Mouse (Mus musculus): ENCODE measurements around the gene Bicdl1. TPM values are rescaled to one million over a fixed set of nuclear protein-coding genes. Genes with fewer than 3 reads are reported as not detected.
"Not testable (repeated sequence)": the region's sequence is repeated elsewhere in the genome, so short reads cannot be mapped to it uniquely, and the experiment has no call there.

The Bicdl1 gene
- total RNA-seq (2017), result 0.87 and 3.0 TPM in 2 replicates

GRCm38 (mm10) chr5:115731001-115731731, at the start of gene Bicdl1:
Gene Bicdl1 (minus strand): TSS chr5:115731621.
- ATAC-seq (replicated peaks; ENCODE audit: low read depth, poor library complexity, severe bottlenecking), result peak; percentile 67

- no peak for ATAC-seq (replicated peaks; ENCODE audit: low read depth, poor library complexity, severe bottlenecking)
Measured at GRCm38 (mm10) chr5:115776911-115777310, 45.5 kb upstream of the Bicdl1 start.

GRCm38 (mm10) chr5:115775350-115775749, 43.9 kb upstream of the Bicdl1 start:
- no peak for ATAC-seq (replicated peaks; ENCODE audit: low read depth, poor library complexity, severe bottlenecking)

- ATAC-seq (replicated peaks; ENCODE audit: low read depth, poor library complexity, severe bottlenecking), result no peak
Measured at GRCm38 (mm10) chr5:115770048-115770447, 38.6 kb upstream of the Bicdl1 start.

- ATAC-seq (replicated peaks; ENCODE audit: low read depth, poor library complexity, severe bottlenecking), result no peak
Measured at GRCm38 (mm10) chr5:115769116-115769515, 37.7 kb upstream of the Bicdl1 start.

- ATAC-seq (replicated peaks; ENCODE audit: low read depth, poor library complexity, severe bottlenecking), result no peak
Measured at GRCm38 (mm10) chr5:115766821-115767220, 35.4 kb upstream of the Bicdl1 start.

GRCm38 (mm10) chr5:115763981-115764380, 32.6 kb upstream of the Bicdl1 start:
- ATAC-seq (replicated peaks; ENCODE audit: low read depth, poor library complexity, severe bottlenecking), result no peak

- ATAC-seq (replicated peaks; ENCODE audit: low read depth, poor library complexity, severe bottlenecking), result no peak
Measured at GRCm38 (mm10) chr5:115760903-115761302, 29.5 kb upstream of the Bicdl1 start.

GRCm38 (mm10) chr5:115758431-115759180, 27.2 kb upstream of the Bicdl1 start:
- no peak for ATAC-seq (replicated peaks; ENCODE audit: low read depth, poor library complexity, severe bottlenecking)

GRCm38 (mm10) chr5:115757516-115757915, 26.1 kb upstream of the Bicdl1 start:
- no peak for ATAC-seq (replicated peaks; ENCODE audit: low read depth, poor library complexity, severe bottlenecking)

- no peak for ATAC-seq (replicated peaks; ENCODE audit: low read depth, poor library complexity, severe bottlenecking)
Measured at GRCm38 (mm10) chr5:115755501-115755900, 24.1 kb upstream of the Bicdl1 start.

- ATAC-seq (replicated peaks; ENCODE audit: low read depth, poor library complexity, severe bottlenecking), result no peak
Measured at GRCm38 (mm10) chr5:115754831-115755230, 23.4 kb upstream of the Bicdl1 start.

- no peak for ATAC-seq (replicated peaks; ENCODE audit: low read depth, poor library complexity, severe bottlenecking)
Measured at GRCm38 (mm10) chr5:115752883-115753282, 21.5 kb upstream of the Bicdl1 start.

GRCm38 (mm10) chr5:115751916-115752315, 20.5 kb upstream of the Bicdl1 start:
- ATAC-seq (replicated peaks; ENCODE audit: low read depth, poor library complexity, severe bottlenecking), result not testable (repeated sequence)

- ATAC-seq (replicated peaks; ENCODE audit: low read depth, poor library complexity, severe bottlenecking), result no peak
Measured at GRCm38 (mm10) chr5:115748316-115748715, 16.9 kb upstream of the Bicdl1 start.

GRCm38 (mm10) chr5:115745319-115745718, 13.9 kb upstream of the Bicdl1 start:
- ATAC-seq (replicated peaks; ENCODE audit: low read depth, poor library complexity, severe bottlenecking), result no peak

GRCm38 (mm10) chr5:115738032-115738431, 6.6 kb upstream of the Bicdl1 start:
- no peak for ATAC-seq (replicated peaks; ENCODE audit: low read depth, poor library complexity, severe bottlenecking)

- no peak for ATAC-seq (replicated peaks; ENCODE audit: low read depth, poor library complexity, severe bottlenecking)
Measured at GRCm38 (mm10) chr5:115734570-115734969, 3.1 kb upstream of the Bicdl1 start.

- ATAC-seq (replicated peaks; ENCODE audit: low read depth, poor library complexity, severe bottlenecking), result peak; percentile 72
Measured at GRCm38 (mm10) chr5:115732849-115733216, 1.4 kb upstream of the Bicdl1 start.

GRCm38 (mm10) chr5:115732176-115732848, 891 bp upstream of the Bicdl1 start:
- ATAC-seq (replicated peaks; ENCODE audit: low read depth, poor library complexity, severe bottlenecking), result peak; percentile 92

GRCm38 (mm10) chr5:115731732-115732175, 333 bp upstream of the Bicdl1 start:
- no peak for ATAC-seq (replicated peaks; ENCODE audit: low read depth, poor library complexity, severe bottlenecking)

All from common myeloid progenitor, adult 5-6 weeks (primary cell).